Mouse (Mus musculus) hematopoietic stem cell, adult 5-6 weeks (primary cell): ENCODE results near the gene Plau. TPM values are rescaled to one million over a fixed set of nuclear protein-coding genes. Genes with fewer than 3 reads are reported as not detected.

Experiments used
- ATAC-seq, 2 experiments: fragments of 125-278 bp in 1 of 2; replicated peaks in 1 of 2; 2 replicates each; pipeline ENCODE4 v1.8.0; 2016 to 2017; ENCODE audit warnings: inconsistent platforms in 2 of 2, mild to moderate bottlenecking in 2 of 2, moderate number of reproducible peaks in 2 of 2, low read depth in 1 of 2, moderate TSS enrichment in 1 of 2; ENCODE audit not compliant: low FRiP score in 2 of 2, poor library complexity in 2 of 2, severe bottlenecking in 2 of 2, insufficient read depth in 1 of 2, low TSS enrichment in 1 of 2
- total RNA-seq: library from RNA; stranded (forward); fragments of 172-1452, 232-1000 nt; gene quantifications from 2 replicates; pipeline ENCODE4 v1.2.3, GENCODE M21; 2017

Plau gene
- total RNA-seq, 1 experiment from 2014 or later = 2.4 TPM

DNA sequence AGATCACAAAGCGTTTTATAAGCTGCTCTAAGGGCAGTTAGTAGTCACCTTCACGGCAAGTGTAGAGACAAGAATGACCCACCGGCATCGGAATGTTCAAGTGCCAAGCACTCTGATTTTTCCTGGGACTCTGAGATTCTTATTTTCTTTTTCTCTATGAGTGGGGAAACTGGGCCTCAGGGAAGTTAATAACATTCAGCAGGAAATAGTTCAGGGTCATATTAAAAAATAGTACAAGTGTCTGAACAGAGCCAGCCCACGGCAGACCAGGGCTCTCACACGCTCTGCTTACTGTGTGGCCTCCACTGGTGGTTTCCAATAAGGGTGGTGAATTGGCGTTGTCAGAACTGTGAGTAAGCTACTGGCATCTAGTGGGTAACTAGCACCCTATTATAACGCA, 29.1 kb downstream of the Plau start:
- ATAC-seq = no peak

DNA sequence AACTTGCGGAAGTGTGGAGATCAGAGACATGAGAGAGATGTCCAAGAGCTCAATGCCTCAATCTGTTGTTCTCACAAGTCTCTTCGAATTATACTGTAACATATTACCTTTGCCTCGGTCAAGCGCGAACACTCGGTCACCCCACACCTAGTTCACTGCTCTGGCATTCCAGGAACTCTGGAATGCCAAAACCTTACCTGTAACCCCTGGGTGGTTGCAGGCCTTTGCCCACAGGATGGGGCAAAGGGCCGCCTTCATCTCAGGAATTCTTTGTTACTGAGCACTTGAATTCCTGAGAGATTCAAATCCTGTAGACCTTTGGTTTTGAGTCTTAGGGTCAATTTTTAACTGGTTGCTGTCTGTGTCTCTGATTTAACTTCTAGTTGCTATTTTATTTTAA, 29.9 kb downstream of the Plau start:
- no peak for ATAC-seq

DNA sequence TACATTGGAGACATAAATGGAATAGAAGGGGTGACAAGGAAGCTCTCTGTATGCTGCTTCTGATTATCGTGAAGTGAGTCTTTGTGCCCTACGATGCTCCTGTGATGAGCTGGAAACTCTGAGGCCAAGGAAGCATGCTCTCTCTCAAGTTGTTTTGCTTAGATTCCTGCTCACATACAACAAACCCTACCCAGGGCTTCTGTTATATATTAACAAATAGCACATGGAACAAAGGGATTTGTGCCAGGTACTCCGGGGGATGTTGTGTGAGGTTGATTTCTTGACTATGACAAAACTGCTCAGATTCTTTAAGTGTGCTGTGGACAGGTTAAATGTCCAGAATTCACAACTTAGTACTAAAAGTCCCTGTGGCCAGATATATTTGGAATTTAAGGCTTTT, 33.6 kb downstream of the Plau start:
- ATAC-seq = no peak

DNA sequence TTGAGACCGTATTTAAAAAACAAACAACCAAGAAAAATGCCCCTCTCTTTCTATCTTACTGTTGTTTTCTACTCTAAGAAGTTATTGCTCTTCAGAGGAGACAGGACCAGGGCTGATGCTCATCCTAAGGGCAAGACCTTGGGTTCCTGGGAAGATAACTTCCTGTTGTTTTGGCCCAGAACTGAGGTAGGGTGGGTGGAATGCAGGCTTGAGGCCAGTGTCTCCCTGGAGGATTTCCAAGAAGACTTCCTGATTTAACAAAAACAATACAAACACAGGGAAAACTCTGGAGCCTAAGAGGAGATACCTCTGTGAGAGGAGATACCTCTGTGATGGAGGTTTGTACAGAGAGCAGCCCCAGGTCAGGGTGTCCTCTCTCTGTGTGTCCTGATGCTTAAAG, 35.0 kb downstream of the Plau start:
- no peak for ATAC-seq

DNA sequence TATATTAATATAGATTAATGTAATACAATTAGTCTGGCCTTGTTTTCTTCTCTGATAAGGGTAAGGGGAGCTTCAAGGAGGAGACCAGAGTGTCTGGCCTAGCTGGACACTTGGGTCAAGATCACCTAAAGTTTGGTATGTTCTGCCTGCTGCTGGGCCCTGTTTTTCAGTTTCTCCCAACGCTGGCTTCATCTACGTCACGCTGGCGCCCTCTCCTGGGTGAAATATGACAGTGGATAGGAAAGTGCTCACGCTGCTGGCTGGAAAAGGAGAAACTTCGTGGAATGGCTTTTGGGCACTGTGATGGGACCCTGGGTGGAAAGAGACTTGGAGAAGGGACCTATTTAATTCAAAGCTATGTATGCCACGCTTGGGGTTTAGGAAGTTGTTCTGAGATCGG, 36.8 kb downstream of the Plau start:
- peak; percentile 80 to 92 for ATAC-seq

DNA sequence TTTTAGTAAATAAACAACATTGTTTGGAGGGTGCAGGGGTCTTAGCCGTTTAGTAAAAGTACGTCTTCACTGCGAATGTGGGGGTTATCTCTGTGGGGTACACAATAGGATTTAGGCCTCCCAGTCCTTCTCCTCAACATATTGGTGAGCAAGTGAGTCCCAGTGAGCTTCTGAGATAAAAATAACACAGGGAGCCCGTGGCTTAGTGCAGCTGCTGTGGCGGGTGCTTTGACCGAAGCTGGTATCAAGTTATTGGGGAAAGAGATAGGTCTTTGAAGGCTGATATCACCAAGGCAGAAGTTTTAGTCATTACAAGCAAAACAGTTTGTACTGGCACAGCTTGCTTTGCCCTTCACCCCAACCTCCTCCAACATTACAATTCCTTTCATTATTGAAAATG, 37.5 kb downstream of the Plau start:
- no peak for ATAC-seq

DNA sequence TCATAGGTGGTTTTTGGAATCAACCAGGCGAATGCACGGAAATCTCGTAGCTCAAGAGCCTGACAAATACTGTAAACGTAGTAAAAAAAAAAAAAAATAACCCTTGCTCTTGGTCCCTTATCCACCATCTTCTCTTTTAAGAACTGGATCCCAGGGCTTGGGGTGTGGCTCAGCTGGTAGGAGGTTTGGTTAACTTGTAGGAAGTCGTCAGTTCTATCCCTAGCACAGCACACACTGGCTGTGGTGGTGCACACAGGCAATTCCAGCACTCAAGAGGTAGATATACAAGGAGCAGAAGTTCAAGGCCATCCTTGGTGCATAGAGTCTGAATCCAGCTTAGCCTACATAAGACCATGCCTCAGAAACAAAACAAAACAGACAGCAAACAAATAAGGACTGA, 48.2 kb downstream of the Plau start:
- no peak; a peak in 1 of 4 replicates for ATAC-seq

DNA sequence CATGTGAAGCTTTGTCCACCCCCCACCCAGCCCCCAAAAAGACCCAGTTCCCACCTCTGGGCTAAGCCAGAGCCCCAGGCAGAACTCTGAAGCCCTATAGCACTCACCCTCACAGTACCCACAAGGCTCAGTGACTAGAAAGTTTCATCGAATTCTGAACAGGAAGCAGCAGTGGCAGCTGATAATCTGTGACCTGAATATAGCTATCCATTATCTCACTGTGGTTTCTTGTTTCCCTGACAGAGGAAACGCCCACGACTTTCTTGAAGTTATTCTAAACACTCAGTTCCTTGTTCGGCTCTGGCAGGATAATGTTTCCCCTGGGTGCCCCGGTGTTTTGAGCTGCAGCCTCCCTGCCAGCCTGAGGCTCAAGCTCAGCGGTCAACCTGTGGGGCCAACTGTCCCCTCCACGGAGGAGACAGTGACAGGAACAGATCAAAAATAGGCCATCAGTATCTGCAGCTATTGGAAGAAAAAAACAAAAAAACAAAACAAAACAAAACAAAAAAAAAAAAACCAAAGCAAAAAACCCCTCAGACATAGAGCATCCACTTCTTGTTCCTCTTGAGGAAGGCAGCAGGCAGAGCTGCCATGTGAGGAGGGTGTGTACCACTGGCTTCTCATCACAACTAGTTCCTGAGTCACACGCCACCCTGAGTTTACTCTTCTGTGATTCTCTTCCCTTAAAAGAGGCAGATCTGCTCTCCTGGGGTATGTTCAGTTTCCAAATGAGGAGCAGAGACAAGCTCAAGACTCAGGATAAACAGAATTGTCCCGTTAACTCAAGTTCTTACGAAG, 48.8 kb downstream of the Plau start:
- ATAC-seq = peak; percentile 92 to 93

DNA sequence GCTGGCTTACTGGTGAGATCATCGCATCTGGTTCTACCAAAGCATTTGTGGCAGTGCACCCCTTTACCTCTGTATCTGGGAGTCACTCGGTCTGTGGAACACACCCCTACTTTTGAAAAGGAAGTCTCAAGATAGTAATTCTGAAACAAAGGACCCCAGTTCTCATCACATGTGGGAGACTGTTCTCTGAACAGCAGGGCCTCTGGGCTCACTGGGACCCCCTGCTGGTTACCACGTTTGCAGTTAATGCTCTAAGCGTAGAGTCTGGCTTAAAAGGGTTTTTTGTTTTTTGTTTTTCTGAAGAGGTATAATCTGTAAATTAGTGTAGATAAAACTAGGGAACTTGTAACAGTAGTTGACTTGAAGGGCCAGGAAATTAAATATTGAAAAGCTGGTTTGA, 49.8 kb downstream of the Plau start:
- no peak for ATAC-seq

DNA sequence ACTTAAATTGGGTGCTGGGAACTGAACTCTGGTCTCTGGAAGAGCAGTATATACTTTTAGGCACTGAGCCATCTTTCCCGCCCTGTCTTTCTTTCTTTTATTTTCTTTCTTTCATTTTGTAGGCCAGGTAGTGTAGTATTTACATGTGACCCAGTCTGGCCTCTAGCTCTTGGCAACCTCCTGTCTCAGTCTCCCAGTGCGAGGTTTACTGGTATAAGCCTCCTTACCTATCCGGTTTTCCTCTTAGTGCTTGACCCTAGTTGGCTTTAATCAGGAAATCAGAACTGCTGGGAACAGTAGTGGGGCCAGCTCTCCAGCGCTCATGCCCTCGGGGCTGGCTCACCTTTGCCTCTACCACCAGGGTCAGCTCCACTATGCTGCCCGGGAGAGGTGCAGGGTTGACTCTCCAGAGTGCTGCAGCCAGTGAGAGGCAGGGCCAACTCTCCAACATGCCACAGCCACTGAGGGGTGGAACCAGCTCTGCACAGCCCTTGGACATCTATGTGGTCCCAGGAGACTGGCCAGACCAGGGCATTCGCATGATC, 51.2 kb downstream of the Plau start:
- no peak for ATAC-seq

DNA sequence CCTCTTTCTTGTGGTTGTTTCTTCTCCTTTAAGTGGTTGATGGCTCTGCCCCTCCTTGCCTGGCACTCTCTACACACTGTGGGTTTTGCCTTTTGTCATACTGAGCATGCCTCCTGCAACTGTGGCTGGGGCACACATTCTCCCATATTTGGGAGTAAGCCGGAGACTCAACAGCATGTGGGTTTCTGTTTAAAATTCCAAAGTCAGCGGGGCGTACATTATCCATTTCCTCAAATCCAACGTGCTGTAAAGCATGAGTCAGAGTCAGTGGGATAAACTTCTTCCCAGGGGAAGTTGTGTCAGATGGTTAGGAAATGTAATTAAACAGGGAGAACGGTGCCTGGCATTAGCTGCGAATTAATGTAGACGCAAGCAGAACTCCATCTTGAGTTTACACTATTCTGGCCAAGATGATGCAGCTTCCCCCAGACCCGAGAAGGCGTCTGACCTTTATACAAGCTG, 55.5 kb downstream of the Plau start:
- ATAC-seq = peak in 1 of 2 experiments; percentile 51; a peak in 1 of 4 replicates

Other genes with a start within 250 kb of the Plau start
- gene Usp54, start 195.6 kb upstream of the Plau start, total RNA-seq = 14.3 and 15.0 TPM in 2 replicates
- not detected in 2 replicates for gene Myoz1, start 180.1 kb upstream of the Plau start, total RNA-seq
- 0.06 TPM in 1 of 2 replicates, not detected in the other for gene Synpo2l, start 168.3 kb upstream of the Plau start, total RNA-seq
- gene Sec24c, start 162.4 kb upstream of the Plau start, total RNA-seq = 100 and 107 TPM in 2 replicates
- gene Fut11, start 141.7 kb upstream of the Plau start, total RNA-seq = 4.5 and 7.1 TPM in 2 replicates
- 48.1 and 79.0 TPM in 2 replicates for gene Chchd1, start 133.7 kb upstream of the Plau start, total RNA-seq
- 29.6 and 35.7 TPM in 2 replicates for gene Zswim8, start 129.1 kb upstream of the Plau start, total RNA-seq
- 7.5 and 8.4 TPM in 2 replicates for gene Ndst2, start 102.1 kb upstream of the Plau start, total RNA-seq
- 99.3 and 101 TPM in 2 replicates for gene Camk2g, start 42.6 kb upstream of the Plau start, total RNA-seq
- gene Vcl, start 92.7 kb downstream of the Plau start, total RNA-seq = 34.2 and 38.8 TPM in 2 replicates
- gene Ap3m1, start 215.8 kb downstream of the Plau start, total RNA-seq = 45.5 and 59.2 TPM in 2 replicates
- gene Adk, start 215.9 kb downstream of the Plau start, total RNA-seq = 55.9 and 67.7 TPM in 2 replicates